Mouse (Mus musculus): ENCODE measurements around the gene Exosc8.

Exosc8 gene

GRCm38 (mm10) chr3:54681310-54682204 lies 53.6 kb downstream of the Exosc8 start:
- no peak for DNase-seq (ENCODE audit: low read depth, low spot score)
